Mouse (Mus musculus): ENCODE measurements around the gene Smpdl3b.

DNA sequence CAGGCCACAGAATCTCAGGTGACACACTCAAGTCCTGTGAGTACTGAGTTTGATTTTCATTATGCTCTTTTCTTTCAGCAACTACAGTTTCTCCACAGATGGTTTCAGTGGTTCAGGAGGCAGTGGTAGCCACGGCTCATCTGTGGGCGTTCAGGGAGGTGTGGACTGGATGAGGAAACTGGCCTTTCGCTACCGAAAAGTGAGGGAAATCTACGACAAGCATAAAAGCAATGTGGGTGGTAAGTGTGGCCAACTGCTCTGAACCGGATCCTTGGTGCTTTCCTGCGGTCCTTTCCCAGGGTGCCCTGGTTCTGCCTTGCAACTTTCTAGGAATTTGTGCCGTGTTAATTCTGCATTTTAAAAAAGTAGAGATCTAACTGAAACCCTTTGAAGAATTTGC lies 50.2 kb downstream of the Smpdl3b start:
- TF ChIP-seq GATA1 (IDR thresholded peaks at IDR 0.05; ENCODE audit: borderline replicate concordance, low read length) (no peak), FLI1 (IDR thresholded peaks at IDR 0.05; ENCODE audit: low read length) (no peak)
